Mouse (Mus musculus): ENCODE measurements around the gene Olfr873.
"Not testable (repeated sequence)": the region's sequence is repeated elsewhere in the genome, so short reads cannot be mapped to it uniquely, and the experiment has no call there.

Gene Olfr873

DNA sequence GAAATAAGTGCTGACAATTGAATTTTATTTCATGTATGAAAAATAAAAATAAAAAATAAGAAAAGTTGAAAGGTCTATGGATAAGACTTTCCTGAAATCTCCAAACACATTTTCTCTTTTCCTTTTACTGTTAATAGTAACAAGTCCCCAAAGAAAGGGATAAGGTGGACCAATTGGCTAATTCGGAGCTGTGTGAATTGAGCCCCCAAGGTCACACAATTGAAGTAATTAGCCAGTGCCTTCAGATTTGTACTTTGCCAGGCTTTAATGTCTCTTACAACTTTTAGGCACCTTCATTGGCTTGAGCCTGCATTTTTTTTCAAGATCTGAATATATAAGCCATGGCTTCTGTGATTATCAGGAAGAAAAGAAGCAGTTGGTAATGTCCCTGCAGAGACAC lies at the start of gene Olfr873:
TSS of gene Olfr873 (plus strand) at position 301 of the 400 bp plus-strand sequence.
- in situ Hi-C loops (cut with MboI; ENCODE audit: low pct_unique_long_range_greater_than_20kb in 1 of 2, low sequenced_read_pairs in 2 of 2, unreplicated experiment in 1 of 2), result no loop called here

DNA sequence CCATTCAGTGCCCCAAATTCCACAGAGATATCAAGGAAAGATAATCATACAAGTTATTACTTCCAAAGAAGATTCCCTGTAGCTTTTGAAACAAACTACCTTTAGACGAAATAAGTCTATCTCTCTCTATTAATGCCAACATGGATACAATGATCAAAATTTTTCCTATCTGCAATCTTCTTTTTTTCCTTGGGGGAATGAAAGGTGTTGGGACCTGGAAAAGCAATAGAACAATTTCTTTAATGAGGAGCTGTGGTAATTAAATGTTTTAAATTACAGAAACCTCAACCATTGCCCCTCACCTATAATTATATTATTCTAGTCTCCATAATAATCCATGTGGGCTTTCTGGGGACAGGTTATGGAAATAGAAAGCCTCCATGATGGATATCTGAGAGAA lies 16.3 kb upstream of the Olfr873 start, which contains the start of gene Olfr39:
TSS of gene Olfr39 (plus strand) at position 301 of the 400 bp plus-strand sequence.
- in situ Hi-C loops (cut with MboI; ENCODE audit: low pct_unique_long_range_greater_than_20kb in 1 of 2, low sequenced_read_pairs in 2 of 2, unreplicated experiment in 1 of 2), result no loop called here

DNA sequence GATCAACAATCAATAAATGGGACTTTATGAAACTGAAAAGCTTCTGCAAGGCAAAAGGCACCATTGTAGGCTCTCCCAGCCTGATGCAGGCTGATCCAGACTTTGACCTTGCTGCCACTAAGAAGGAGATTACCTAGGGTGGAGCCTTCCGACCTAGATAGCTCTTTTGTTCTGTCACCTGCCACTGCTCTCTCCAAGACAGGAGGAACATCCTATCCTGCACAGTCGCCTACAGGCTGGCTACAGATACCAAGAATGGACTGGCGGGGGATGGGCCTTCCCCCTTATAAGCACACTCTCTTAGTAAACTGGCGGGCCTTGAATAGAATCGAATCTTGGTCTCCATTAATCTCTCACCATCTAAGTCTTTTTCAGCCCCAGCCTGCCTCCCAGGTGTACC lies 2.8 kb upstream of the Olfr873 start:
- in situ Hi-C loops (cut with MboI; ENCODE audit: low pct_unique_long_range_greater_than_20kb in 1 of 2, low sequenced_read_pairs in 2 of 2, unreplicated experiment in 1 of 2), result not testable (repeated sequence)

DNA sequence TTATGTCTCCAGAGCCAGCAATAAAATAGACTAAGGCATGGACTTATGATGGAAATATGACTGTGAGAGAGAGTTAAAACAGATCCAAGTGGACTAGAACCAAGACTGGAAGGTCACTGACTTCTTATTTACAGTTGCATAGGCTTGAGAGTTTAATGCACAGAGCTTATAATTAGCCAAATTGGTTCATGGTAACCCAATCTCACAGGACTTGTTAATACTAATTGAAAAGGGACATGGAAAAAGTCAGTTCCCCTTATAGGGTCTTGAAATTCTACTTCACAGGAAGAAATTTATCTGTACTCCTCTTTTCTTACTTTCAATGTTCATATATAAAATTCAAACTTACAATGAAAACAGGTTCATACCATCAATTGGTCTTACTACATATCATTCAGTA lies 37.7 kb downstream of the Olfr873 start, which contains the start of gene Olfr18:
TSS of gene Olfr18 (minus strand) at position 101 of the 400 bp plus-strand sequence.
- in situ Hi-C loops (cut with MboI; ENCODE audit: low pct_unique_long_range_greater_than_20kb in 1 of 2, low sequenced_read_pairs in 2 of 2, unreplicated experiment in 1 of 2), result no loop called here

- in situ Hi-C loops (cut with MboI; ENCODE audit: low pct_unique_long_range_greater_than_20kb in 1 of 2, low sequenced_read_pairs in 2 of 2, unreplicated experiment in 1 of 2), result no loop called here
Observed at GRCm38 (mm10) chr9:20348501-20348900, 50.2 kb downstream of the Olfr873 start.

Data from mouse embryonic stem cell (cell line).